Mouse (Mus musculus) forebrain, embryonic 13.5 days (tissue): ENCODE data around the gene Kctd7. TPM values are rescaled to one million over a fixed set of nuclear protein-coding genes. Genes with fewer than 3 reads are reported as not detected.

Experiments used
- ATAC-seq: fragments of 200-750 bp; cut with Nextera tagmentation; 2 replicates; pipeline ENCODE4 v1.8.0; 2017
- H3K27ac ChIP-seq: fragments of 300-500 bp; sonication (generic); 2 replicates; pipeline ENCODE4 v1.5.1; 2015; ENCODE audit warnings: inconsistent platforms, mild to moderate bottlenecking, moderate library complexity
- H3K27me3 ChIP-seq: fragments of 300-500 bp; sonication (generic); 2 replicates; pipeline ENCODE4 v1.6.1; 2015; ENCODE audit warnings: mild to moderate bottlenecking, inconsistent platforms
- H3K36me3 ChIP-seq: fragments of 300-500 bp; sonication (generic); 2 replicates; pipeline ENCODE4 v1.6.1; 2015; ENCODE audit warnings: mild to moderate bottlenecking, inconsistent platforms; ENCODE audit not compliant: poor library complexity, severe bottlenecking
- H3K4me1 ChIP-seq: fragments of 300-500 bp; sonication (generic); 2 replicates; pipeline ENCODE4 v1.6.1; 2015; ENCODE audit warnings: inconsistent platforms
- H3K4me2 ChIP-seq: fragments of 300-500 bp; sonication (generic); 2 replicates; pipeline ENCODE4 v1.6.1; 2015; ENCODE audit warnings: inconsistent platforms, mild to moderate bottlenecking, moderate library complexity
- H3K4me3 ChIP-seq: fragments of 300-500 bp; sonication (generic); 2 replicates; pipeline ENCODE4 v1.5.1; 2015; ENCODE audit warnings: mild to moderate bottlenecking, inconsistent platforms
- H3K9ac ChIP-seq: fragments of 300-500 bp; sonication (generic); 2 replicates; pipeline ENCODE4 v1.6.1; 2015; ENCODE audit warnings: mild to moderate bottlenecking, inconsistent platforms
- H3K9me3 ChIP-seq: fragments of 300-500 bp; sonication (generic); replicated peaks from 2 replicates; pipeline ENCODE4 v1.6.1; 2016; ENCODE audit warnings: inconsistent platforms
- WGBS: fragments of 180-500 bp; shearing (Covaris S2); methylation state at CpG from one replicate; pipeline ENCODE4 v1.1.7; 2015; 5-methylcytosine and 5-hydroxymethylcytosine counted together
- polyA plus RNA-seq: library from polyadenylated mRNA; unstranded; fragments of >200 nt; fragmentation: Nextera tagmentation; extraction: Ambion mirVana; gene quantifications from 2 replicates; pipeline ENCODE4 v1.2.1, GENCODE M21; 2015

Kctd7 gene
- polyA plus RNA-seq, 1 experiment from 2014 or later, result 8.9 TPM

- H3K36me3 ChIP-seq, result peaks cover 60% of the 10 kb centered on the region
- H3K9ac ChIP-seq, result no peak overlapping the region
- H3K27me3 ChIP-seq, result no peaks in the 10 kb centered on the region
- H3K4me1 ChIP-seq, result no peaks in the 10 kb centered on the region
- H3K4me2 ChIP-seq, result no peak overlapping the region
- 90% methylated on average over 3 of the region's 3 CpGs for WGBS
- no peak overlapping the region for H3K27ac ChIP-seq
- H3K9me3 ChIP-seq, result no peaks in the 10 kb centered on the region
- H3K4me3 ChIP-seq, result no peak overlapping the region
- ATAC-seq, result no peak
Observed at GRCm38 (mm10) chr5:130197454-130197853, 52.8 kb downstream of the Kctd7 start.

GRCm38 (mm10) chr5:130197981-130198380, 53.3 kb downstream of the Kctd7 start:
- Histone ChIP-seq H3K4me2 (no peak overlapping the region), H3K4me3 (no peak overlapping the region), H3K4me1 (no peaks in the 10 kb centered on the region), H3K27ac (no peak overlapping the region), H3K9me3 (no peaks in the 10 kb centered on the region), H3K9ac (no peak overlapping the region), H3K36me3 (peaks cover 59% of the 10 kb centered on the region), H3K27me3 (no peaks in the 10 kb centered on the region)
- WGBS, result 92% methylated on average over 7 of the region's 7 CpGs
- no peak for ATAC-seq

- Histone ChIP-seq H3K9me3 (no peaks in the 10 kb centered on the region), H3K27ac (no peak overlapping the region), H3K36me3 (peaks cover 35% of the 10 kb centered on the region), H3K4me3 (no peak overlapping the region), H3K9ac (no peak overlapping the region), H3K4me1 (no peaks in the 10 kb centered on the region), H3K4me2 (no peak overlapping the region), H3K27me3 (no peaks in the 10 kb centered on the region)
- no peak for ATAC-seq
- 89% methylated on average over 10 of the region's 10 CpGs for WGBS
Observed at GRCm38 (mm10) chr5:130200233-130201029, 55.8 kb downstream of the Kctd7 start.

- no peaks in the 10 kb centered on the region for H3K9me3 ChIP-seq
- no peak for ATAC-seq
- H3K9ac ChIP-seq, result no peak overlapping the region
- no peaks in the 10 kb centered on the region for H3K27me3 ChIP-seq
- H3K4me2 ChIP-seq, result no peak overlapping the region
- H3K4me1 ChIP-seq, result no peaks in the 10 kb centered on the region
- no peak overlapping the region for H3K4me3 ChIP-seq
- peaks cover 40% of the 10 kb centered on the region for H3K36me3 ChIP-seq
- WGBS, result 86% methylated on average over 4 of the region's 4 CpGs
- H3K27ac ChIP-seq, result no peak overlapping the region
Observed at GRCm38 (mm10) chr5:130203948-130204347, 59.3 kb downstream of the Kctd7 start.

- no peak overlapping the region for H3K4me3 ChIP-seq
- ATAC-seq, result no peak
- no peaks in the 10 kb centered on the region for H3K9me3 ChIP-seq
- no peak overlapping the region for H3K9ac ChIP-seq
- H3K27ac ChIP-seq, result no peak overlapping the region
- H3K36me3 ChIP-seq, result peaks cover 42% of the 10 kb centered on the region
- no peaks in the 10 kb centered on the region for H3K4me1 ChIP-seq
- 87% methylated on average over 6 of the region's 6 CpGs for WGBS
- H3K27me3 ChIP-seq, result no peaks in the 10 kb centered on the region
- H3K4me2 ChIP-seq, result no peak overlapping the region
Observed at GRCm38 (mm10) chr5:130204560-130204959, 59.9 kb downstream of the Kctd7 start.

Other genes starting within 250 kb of the Kctd7 start
- gene Zbed5, start 249.1 kb upstream of the Kctd7 start, polyA plus RNA-seq, result 9.6 and 10.5 TPM in 2 replicates
- gene Phkg1, start 246.3 kb upstream of the Kctd7 start, polyA plus RNA-seq, result 0.27 and 0.37 TPM in 2 replicates
- 5.2 and 7.2 TPM in 2 replicates for gene Nupr1l, start 236.3 kb upstream of the Kctd7 start, polyA plus RNA-seq
- gene Vkorc1l1, start 202.9 kb upstream of the Kctd7 start, polyA plus RNA-seq, result 26.4 and 26.5 TPM in 2 replicates
- 15.9 and 16.6 TPM in 2 replicates for gene Gusb, start 141.8 kb upstream of the Kctd7 start, polyA plus RNA-seq
- gene Asl, start 115.6 kb upstream of the Kctd7 start, polyA plus RNA-seq, result 23.3 and 28.6 TPM in 2 replicates
- 67.0 and 77.0 TPM in 2 replicates for gene Crcp, start 115.6 kb upstream of the Kctd7 start, polyA plus RNA-seq
- gene Tpst1, start 71.5 kb upstream of the Kctd7 start, polyA plus RNA-seq, result 47.5 and 50.2 TPM in 2 replicates
- 32.8 and 34.6 TPM in 2 replicates for gene Rabgef1, start 26.9 kb downstream of the Kctd7 start, polyA plus RNA-seq
- gene Tmem248, start 72.2 kb downstream of the Kctd7 start, polyA plus RNA-seq, result 21.8 and 22.3 TPM in 2 replicates
- gene Sbds, start 110.7 kb downstream of the Kctd7 start, polyA plus RNA-seq, result 65.4 and 67.7 TPM in 2 replicates
- gene Tyw1, start 110.8 kb downstream of the Kctd7 start, polyA plus RNA-seq, result 24.4 and 27.1 TPM in 2 replicates
- 2.0 and 3.7 TPM in 2 replicates for gene Caln1, start 224.6 kb downstream of the Kctd7 start, polyA plus RNA-seq
- not detected in 2 replicates for gene A330070K13Rik, start 239.8 kb downstream of the Kctd7 start, polyA plus RNA-seq